Mouse (Mus musculus): ENCODE measurements around the gene Fpr-rs4.
"Not testable (repeated sequence)": the region's sequence is repeated elsewhere in the genome, so short reads cannot be mapped to it uniquely, and the experiment has no call there.

Gene Fpr-rs4

GRCm38 (mm10) chr17:18021433-18021832 lies at the start of gene Fpr-rs4:
Gene Fpr-rs4 (plus strand): TSS chr17:18021733.
- DNase-seq = no peak

- DNase-seq = no peak
Measured at GRCm38 (mm10) chr17:17973443-17973842, 48.1 kb upstream of the Fpr-rs4 start.

GRCm38 (mm10) chr17:17981232-17981631 lies 40.3 kb upstream of the Fpr-rs4 start:
- not testable (repeated sequence) for DNase-seq

- DNase-seq = no peak
Measured at GRCm38 (mm10) chr17:18004752-18005151, 16.8 kb upstream of the Fpr-rs4 start.

- no peak for DNase-seq
Measured at GRCm38 (mm10) chr17:18049124-18049523, 27.6 kb downstream of the Fpr-rs4 start, which contains the start of gene Vmn2r124. Gene Vmn2r124 (plus strand): TSS chr17:18049424.
